Mouse (Mus musculus) megakaryocyte, embryonic 14.5 days (primary cell): ENCODE measurements around the gene Susd3. TPM values are rescaled to one million over a fixed set of nuclear protein-coding genes. Genes with fewer than 3 reads are reported as not detected.
A peak's percentile ranks its signal among the peaks of the same experiment; 100 is the strongest.

Experiments used
- H3K27me3 ChIP-seq: replicated peaks from 2 replicates; pipeline ENCODE3; 2012; ENCODE audit warnings: inconsistent platforms
- H3K36me3 ChIP-seq: replicated peaks from 2 replicates; pipeline ENCODE3; 2012; ENCODE audit warnings: low read length, inconsistent platforms, mixed read lengths
- H3K4me1 ChIP-seq: 2 replicates; pipeline ENCODE4 v1.6.1; 2012; ENCODE audit warnings: inconsistent platforms
- H3K4me3 ChIP-seq: replicated peaks from 2 replicates; pipeline ENCODE3; 2012; ENCODE audit warnings: moderate library complexity, mild to moderate bottlenecking, inconsistent platforms
- H3K9me3 ChIP-seq: 2 replicates; pipeline ENCODE4 v1.6.1; 2012; ENCODE audit warnings: inconsistent platforms
- FLI1 ChIP-seq: IDR thresholded peaks from 2 replicates; pipeline ENCODE4 v1.6.1; 2012; ENCODE audit warnings: low read length, inconsistent platforms, mixed read lengths
- GATA1 ChIP-seq: IDR thresholded peaks from 3 replicates; pipeline ENCODE4 v1.6.1; 2012; ENCODE audit warnings: mixed read lengths, low read length, inconsistent platforms, borderline replicate concordance
- polyA plus RNA-seq: library from polyadenylated mRNA; stranded (reverse); fragments of >175 nt; gene quantifications from 2 replicates; pipeline ENCODE4 v1.2.3, GENCODE M21; 2012; ENCODE audit warnings: low replicate concordance; ENCODE audit not compliant: insufficient read depth

Susd3 gene
- 289 and 697 TPM in 2 replicates for polyA plus RNA-seq

- H3K9me3 ChIP-seq, result no peaks in the 10 kb centered on the region
- peaks cover 91% of the 10 kb centered on the region for H3K4me1 ChIP-seq
- H3K27me3 ChIP-seq, result no peaks in the 10 kb centered on the region
- TF ChIP-seq FLI1 (no peak), GATA1 (no peak)
- peaks cover 32% of the 10 kb centered on the region for H3K36me3 ChIP-seq
- peak within 1 kb of the TSS; percentile 99 for H3K4me3 ChIP-seq
Observed at GRCm38 (mm10) chr13:49248467-49248862, at the start of gene Susd3. TSS of gene Susd3 (minus strand) at chr13:49248706.

- Histone ChIP-seq H3K9me3 (peaks cover 11% of the 10 kb centered on the region; the same call in 1 of the 2 replicates), H3K4me3 (peak overlapping the region; percentile 57), H3K4me1 (peaks cover 87% of the 10 kb centered on the region), H3K27me3 (no peaks in the 10 kb centered on the region), H3K36me3 (peaks cover 88% of the 10 kb centered on the region)
- TF ChIP-seq FLI1 (no peak), GATA1 (no peak)
Observed at GRCm38 (mm10) chr13:49296270-49296669, 47.8 kb upstream of the Susd3 start.

GRCm38 (mm10) chr13:49294108-49294507, 45.6 kb upstream of the Susd3 start:
- peaks cover 94% of the 10 kb centered on the region for H3K36me3 ChIP-seq
- H3K4me1 ChIP-seq, result peaks cover 82% of the 10 kb centered on the region
- H3K27me3 ChIP-seq, result no peaks in the 10 kb centered on the region
- peaks cover 11% of the 10 kb centered on the region; the same call in 1 of the 2 replicates for H3K9me3 ChIP-seq
- no peak for TF ChIP-seq FLI1
- TF ChIP-seq GATA1, result no peak
- no peak overlapping the region for H3K4me3 ChIP-seq

- TF ChIP-seq GATA1 (no peak), FLI1 (no peak)
- Histone ChIP-seq H3K36me3 (peaks cover 99% of the 10 kb centered on the region), H3K9me3 (peaks cover 15% of the 10 kb centered on the region), H3K4me3 (no peak overlapping the region), H3K27me3 (no peaks in the 10 kb centered on the region), H3K4me1 (peaks cover 69% of the 10 kb centered on the region)
Observed at GRCm38 (mm10) chr13:49291949-49292348, 43.4 kb upstream of the Susd3 start.

GRCm38 (mm10) chr13:49291398-49291797, 42.9 kb upstream of the Susd3 start:
- no peak for TF ChIP-seq FLI1
- no peak for TF ChIP-seq GATA1
- H3K9me3 ChIP-seq, result peaks cover 19% of the 10 kb centered on the region
- no peaks in the 10 kb centered on the region for H3K27me3 ChIP-seq
- peaks cover 66% of the 10 kb centered on the region for H3K4me1 ChIP-seq
- H3K4me3 ChIP-seq, result no peak overlapping the region
- H3K36me3 ChIP-seq, result peaks cover 99% of the 10 kb centered on the region

- peak overlapping the region; percentile 16 for H3K4me3 ChIP-seq
- H3K36me3 ChIP-seq, result peaks cover 100% of the 10 kb centered on the region
- H3K9me3 ChIP-seq, result peaks cover 20% of the 10 kb centered on the region
- TF ChIP-seq FLI1 (no peak), GATA1 (no peak)
- H3K27me3 ChIP-seq, result no peaks in the 10 kb centered on the region
- peaks cover 48% of the 10 kb centered on the region for H3K4me1 ChIP-seq
Observed at GRCm38 (mm10) chr13:49287224-49287623, 38.7 kb upstream of the Susd3 start.

- Histone ChIP-seq H3K4me1 (peaks cover 44% of the 10 kb centered on the region), H3K9me3 (peaks cover 15% of the 10 kb centered on the region), H3K36me3 (peaks cover 100% of the 10 kb centered on the region), H3K4me3 (no peak overlapping the region), H3K27me3 (no peaks in the 10 kb centered on the region)
- TF ChIP-seq GATA1 (no peak), FLI1 (no peak)
Observed at GRCm38 (mm10) chr13:49286750-49287149, 38.2 kb upstream of the Susd3 start.

GRCm38 (mm10) chr13:49283686-49284085, 35.2 kb upstream of the Susd3 start:
- no peaks in the 10 kb centered on the region for H3K27me3 ChIP-seq
- H3K9me3 ChIP-seq, result peaks cover 12% of the 10 kb centered on the region
- H3K36me3 ChIP-seq, result peaks cover 100% of the 10 kb centered on the region
- peaks cover 33% of the 10 kb centered on the region for H3K4me1 ChIP-seq
- H3K4me3 ChIP-seq, result no peak overlapping the region
- TF ChIP-seq GATA1 (no peak), FLI1 (no peak)

- Histone ChIP-seq H3K36me3 (peaks cover 100% of the 10 kb centered on the region), H3K9me3 (peaks cover 10% of the 10 kb centered on the region), H3K4me3 (no peak overlapping the region), H3K27me3 (no peaks in the 10 kb centered on the region), H3K4me1 (peaks cover 31% of the 10 kb centered on the region)
- TF ChIP-seq FLI1, result no peak
- no peak for TF ChIP-seq GATA1
Observed at GRCm38 (mm10) chr13:49282168-49282567, 33.7 kb upstream of the Susd3 start.

- Histone ChIP-seq H3K4me3 (peak overlapping the region; percentile 83), H3K9me3 (no peaks in the 10 kb centered on the region), H3K4me1 (peaks cover 81% of the 10 kb centered on the region), H3K36me3 (peaks cover 99% of the 10 kb centered on the region), H3K27me3 (no peaks in the 10 kb centered on the region)
- TF ChIP-seq FLI1 (no peak), GATA1 (no peak)
Observed at GRCm38 (mm10) chr13:49271831-49272765, 23.6 kb upstream of the Susd3 start.

- TF ChIP-seq GATA1 (no peak), FLI1 (no peak)
- H3K36me3 ChIP-seq, result peaks cover 99% of the 10 kb centered on the region
- H3K4me1 ChIP-seq, result peaks cover 93% of the 10 kb centered on the region
Observed at GRCm38 (mm10) chr13:49270500-49270899, 22.0 kb upstream of the Susd3 start.

More at GRCm38 (mm10) chr13:49270500-49270899, 22.0 kb upstream of the Susd3 start:
- no peaks in the 10 kb centered on the region for H3K27me3 ChIP-seq
- H3K4me3 ChIP-seq, result no peak overlapping the region
- H3K9me3 ChIP-seq, result no peaks in the 10 kb centered on the region
